Mouse (Mus musculus) monocyte, adult 2 months (primary cell): ENCODE measurements at regions not wholly inside any gene's neighbourhood (a gene's known extent, or its start where the extent isn't known, plus 50 kb on each side); places are given as distances from the start of the nearest gene placed in this dataset.
A peak's percentile ranks its signal among the peaks of the same experiment; 100 is the strongest.

Source experiments
- DNase-seq, 2 experiments: peaks; one replicate each; pipeline ENCODE4 v3.0.0; 2022; ENCODE audit warnings: low spot score in 2 of 2, low read depth in 1 of 2

- DNase-seq: no peak
Measured at GRCm38 (mm10) chr8:115429291-115429883, 278.2 kb downstream of the Maf start.

DNA sequence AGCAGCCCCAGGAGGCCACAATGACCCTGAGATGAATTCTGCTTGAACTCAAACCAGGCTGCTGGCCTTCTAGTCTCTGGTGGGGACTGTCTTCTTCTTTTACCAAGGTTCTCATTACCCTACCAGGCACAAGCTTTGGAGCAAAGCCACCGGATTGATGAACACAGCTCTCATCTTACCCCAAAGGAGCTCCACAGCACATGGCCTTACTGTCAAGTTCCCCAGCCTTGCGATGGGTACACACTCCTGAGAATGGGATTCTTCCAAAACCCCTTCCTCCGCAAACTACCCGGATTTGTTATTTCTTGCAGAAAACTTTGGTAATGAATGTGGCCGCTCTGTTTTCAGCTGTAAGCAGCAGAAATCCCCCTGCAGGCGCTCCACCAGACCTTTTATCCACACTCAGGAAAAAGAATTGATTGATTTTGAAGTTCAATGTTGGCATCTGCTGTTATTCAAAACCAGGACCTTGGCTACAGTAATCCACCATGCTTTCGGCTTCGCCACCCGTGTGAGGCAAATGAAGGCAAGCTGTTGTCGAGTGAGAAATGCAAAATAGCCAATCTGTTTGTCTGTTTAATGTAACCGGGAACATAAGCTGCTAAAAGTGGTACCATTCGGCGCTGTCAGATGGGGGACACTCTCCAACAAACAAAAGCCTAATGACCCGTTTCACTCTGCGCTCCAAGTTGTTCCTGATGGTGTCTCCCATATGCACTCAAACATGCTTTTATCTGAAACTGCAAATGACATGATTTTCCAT is 278.9 kb downstream of the Maf start:
- DNase-seq: no peak

GRCm38 (mm10) chr8:115428022-115428421 is 279.6 kb downstream of the Maf start:
- no peak for DNase-seq

- no peak for DNase-seq
Measured at GRCm38 (mm10) chr8:115427490-115427889, 280.1 kb downstream of the Maf start.

DNA sequence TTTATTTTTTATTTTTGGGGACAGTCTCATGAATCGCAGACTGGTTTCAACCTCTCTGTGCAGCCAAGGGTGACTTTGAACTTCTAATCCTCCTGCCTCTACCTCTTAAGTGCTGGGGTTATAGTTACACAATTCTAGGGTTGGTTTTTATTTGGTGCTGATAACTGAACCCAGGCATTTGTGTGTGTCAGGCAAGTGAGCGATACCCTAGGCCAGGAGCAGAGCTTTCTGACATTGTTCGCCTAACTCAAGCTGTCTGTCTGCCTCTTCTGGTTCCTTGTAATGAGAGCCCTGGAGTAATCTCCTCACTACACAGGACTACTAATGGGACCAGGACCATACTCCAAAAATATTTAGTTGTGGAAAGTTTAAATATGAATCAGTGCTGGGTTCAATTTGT is 281.1 kb downstream of the Maf start:
- no peak for DNase-seq

GRCm38 (mm10) chr8:115425360-115425759 is 282.2 kb downstream of the Maf start:
- no peak for DNase-seq

DNA sequence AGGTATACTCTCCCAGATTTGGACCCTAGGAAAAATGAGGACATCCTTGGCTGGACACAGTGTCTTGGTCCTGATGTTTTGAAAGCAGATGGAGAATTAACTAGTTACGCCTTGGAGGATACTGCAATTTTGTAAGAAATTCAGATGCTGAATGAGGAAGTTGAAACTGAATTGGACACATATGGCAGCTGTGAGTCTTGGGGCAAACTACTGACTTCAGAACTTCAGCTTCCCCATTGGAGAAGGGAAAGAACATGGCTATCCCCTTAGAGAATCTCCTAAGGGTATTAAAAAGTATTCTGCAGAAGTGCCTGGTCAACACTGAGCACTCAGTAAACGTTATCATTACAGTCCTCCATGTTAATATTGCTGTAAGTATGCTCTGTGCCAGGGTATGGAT is 283.9 kb downstream of the Maf start:
- no peak for DNase-seq

GRCm38 (mm10) chr8:115423056-115423455 is 284.5 kb downstream of the Maf start:
- peak; percentile 59 to 66 for DNase-seq

GRCm38 (mm10) chr8:115420536-115420935 is 287.1 kb downstream of the Maf start:
- no peak for DNase-seq

DNA sequence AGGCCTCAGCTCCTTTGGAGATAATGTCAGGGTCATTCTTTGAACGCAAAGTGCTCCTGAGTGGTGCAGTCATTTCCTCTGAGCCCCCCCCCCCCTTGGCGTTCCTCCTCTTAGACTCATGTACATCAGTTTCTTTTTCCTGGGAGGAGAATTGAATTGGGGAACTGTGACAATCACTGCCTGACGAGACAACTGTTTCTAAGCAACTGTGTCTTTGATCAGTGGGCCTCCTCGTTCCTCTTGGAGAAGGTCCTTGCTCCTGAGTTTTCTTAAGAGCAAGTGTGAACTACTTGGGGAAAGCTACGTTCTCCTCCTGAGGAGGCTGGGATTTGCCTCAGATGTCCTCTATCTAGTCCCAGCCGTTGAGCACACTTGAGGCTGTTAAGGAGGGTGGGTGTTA is 287.5 kb downstream of the Maf start:
- DNase-seq: no peak

- no peak for DNase-seq
Measured at GRCm38 (mm10) chr8:115418056-115418455, 289.5 kb downstream of the Maf start.

DNA sequence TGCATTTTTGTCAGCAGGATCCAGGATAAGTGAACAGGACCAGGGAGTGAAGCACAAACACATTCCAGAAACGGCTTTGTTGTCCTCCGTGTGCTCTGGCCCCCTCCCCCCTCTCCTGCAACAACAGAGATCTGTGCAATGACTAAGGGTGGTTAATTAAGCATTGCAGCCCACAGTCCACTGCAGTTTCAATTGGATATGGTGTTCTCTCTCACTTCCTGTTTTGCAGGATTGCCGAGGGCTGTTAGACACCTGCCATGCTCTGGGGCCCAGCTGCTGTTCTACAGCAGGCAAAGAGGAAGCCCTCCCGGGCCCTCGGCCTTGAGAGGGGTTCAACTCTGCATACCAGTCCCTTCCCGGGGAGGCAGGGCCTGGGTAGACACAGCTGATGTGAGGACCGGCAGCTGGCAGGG is 293.5 kb downstream of the Maf start:
- DNase-seq: peak in 1 of 2 experiments; percentile 64

DNA sequence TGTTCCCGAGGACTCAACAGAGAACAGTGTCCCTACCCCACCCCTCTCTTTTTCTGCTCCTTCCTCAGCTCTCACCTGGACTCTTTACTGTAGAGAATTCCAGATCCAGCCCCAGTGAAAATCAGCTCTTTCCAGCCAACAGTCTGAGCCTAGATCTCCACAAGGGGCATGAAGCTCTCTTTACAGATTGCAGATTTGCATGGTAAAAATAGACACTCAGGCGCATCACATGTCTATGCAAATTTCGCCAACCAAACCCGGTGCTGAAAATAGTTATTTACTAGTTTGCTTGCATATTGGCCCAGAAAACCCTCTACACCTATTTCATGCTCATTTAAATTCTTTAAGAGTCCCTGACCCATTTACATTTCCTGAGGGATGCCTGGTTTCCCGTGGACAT is 295.8 kb downstream of the Maf start:
- no peak for DNase-seq

DNA sequence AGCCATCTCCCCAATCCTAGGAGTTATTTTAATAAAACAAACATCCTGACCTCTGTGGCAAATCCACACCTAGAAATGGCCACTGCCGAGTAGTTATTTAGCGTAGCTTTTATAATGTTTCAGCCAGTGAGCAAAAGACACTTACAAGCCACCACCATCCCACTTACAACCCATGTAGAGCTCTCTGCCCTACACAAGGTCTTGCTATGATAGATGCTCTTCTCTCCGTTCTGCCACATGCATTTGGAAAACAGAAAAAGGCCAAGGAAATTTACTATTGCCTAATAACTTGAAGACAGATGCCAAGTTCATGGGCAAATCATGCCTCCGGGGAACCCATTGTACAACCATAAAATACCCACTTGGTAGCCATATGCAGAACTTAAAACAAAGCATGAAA is 296.5 kb downstream of the Maf start:
- DNase-seq: no peak

- no peak for DNase-seq
Measured at GRCm38 (mm10) chr8:115410191-115410590, 297.4 kb downstream of the Maf start.

- DNase-seq: no peak
Measured at GRCm38 (mm10) chr8:115407535-115407934, 300.1 kb downstream of the Maf start.

GRCm38 (mm10) chr8:115403601-115404000 is 304.0 kb downstream of the Maf start:
- DNase-seq: no peak

- no peak for DNase-seq
Measured at GRCm38 (mm10) chr8:115402471-115403197, 305.0 kb downstream of the Maf start.
